Mouse (Mus musculus): ENCODE data around the gene Polr2g.

Polr2g gene

GRCm38 (mm10) chr19:8818301-8818798 lies 20.0 kb upstream of the Polr2g start:
- DNase-seq (ENCODE audit: low read depth, low spot score) = no peak

GRCm38 (mm10) chr19:8817001-8817400 lies 18.6 kb upstream of the Polr2g start:
- peak; percentile 74 for DNase-seq (ENCODE audit: low read depth, low spot score)

- no peak for DNase-seq (ENCODE audit: low read depth, low spot score)
These were observed 17.4 kb upstream of the Polr2g start for GRCm38 (mm10) chr19:8815812-8816211.

- DNase-seq (ENCODE audit: low read depth, low spot score) = no peak
These were observed 8.4 kb upstream of the Polr2g start for GRCm38 (mm10) chr19:8806810-8807209.

- DNase-seq (ENCODE audit: low read depth, low spot score) = no peak
These were observed 5.7 kb upstream of the Polr2g start for GRCm38 (mm10) chr19:8803879-8804660.

GRCm38 (mm10) chr19:8803204-8803780 lies 4.9 kb upstream of the Polr2g start:
- DNase-seq (ENCODE audit: low read depth, low spot score) = no peak

- peak; percentile 88 for DNase-seq (ENCODE audit: low read depth, low spot score)
These were observed 3.9 kb upstream of the Polr2g start, which contains the start of gene Zbtb3 for GRCm38 (mm10) chr19:8802130-8802821. Gene Zbtb3, plus strand, starts transcription at chr19:8802555.

- no peak for DNase-seq (ENCODE audit: low read depth, low spot score)
These were observed 554 bp upstream of the Polr2g start for GRCm38 (mm10) chr19:8798947-8799315.

GRCm38 (mm10) chr19:8790171-8790570 lies 8.2 kb downstream of the Polr2g start:
- no peak for DNase-seq (ENCODE audit: low read depth, low spot score)

- DNase-seq (ENCODE audit: low read depth, low spot score) = no peak
These were observed 9.2 kb downstream of the Polr2g start for GRCm38 (mm10) chr19:8789171-8789570.

GRCm38 (mm10) chr19:8788521-8788920 lies 9.9 kb downstream of the Polr2g start:
- no peak for DNase-seq (ENCODE audit: low read depth, low spot score)

GRCm38 (mm10) chr19:8786008-8786781 lies 12.2 kb downstream of the Polr2g start, which contains the start of gene Taf6l:
Gene Taf6l, minus strand, starts transcription at chr19:8786417.
- DNase-seq (ENCODE audit: low read depth, low spot score) = peak; percentile 89

- no peak for DNase-seq (ENCODE audit: low read depth, low spot score)
These were observed 23.4 kb downstream of the Polr2g start for GRCm38 (mm10) chr19:8774951-8775421.

GRCm38 (mm10) chr19:8774086-8774835 lies 24.1 kb downstream of the Polr2g start, which contains the start of gene Tmem179b:
Gene Tmem179b, minus strand, starts transcription at chr19:8774467.
- DNase-seq (ENCODE audit: low read depth, low spot score) = peak; percentile 91

GRCm38 (mm10) chr19:8773409-8773808 lies 25.0 kb downstream of the Polr2g start:
- no peak for DNase-seq (ENCODE audit: low read depth, low spot score)

GRCm38 (mm10) chr19:8772996-8773395 lies 25.4 kb downstream of the Polr2g start:
- DNase-seq (ENCODE audit: low read depth, low spot score) = no peak

- peak; percentile 43 for DNase-seq (ENCODE audit: low read depth, low spot score)
These were observed 27.7 kb downstream of the Polr2g start, which contains the start of gene Tmem223 for GRCm38 (mm10) chr19:8770567-8771270. Gene Tmem223, plus strand, starts transcription at chr19:8770996.

GRCm38 (mm10) chr19:8765562-8765961 lies 32.8 kb downstream of the Polr2g start:
- DNase-seq (ENCODE audit: low read depth, low spot score) = no peak

GRCm38 (mm10) chr19:8763276-8763675 lies 35.1 kb downstream of the Polr2g start:
- no peak for DNase-seq (ENCODE audit: low read depth, low spot score)

- no peak for DNase-seq (ENCODE audit: low read depth, low spot score)
These were observed 37.6 kb downstream of the Polr2g start for GRCm38 (mm10) chr19:8760757-8761156.
